Mouse (Mus musculus) neural tube, embryonic 13.5 days (tissue): ENCODE results near the gene Hfe2. TPM values are rescaled to one million over a fixed set of nuclear protein-coding genes. Genes with fewer than 3 reads are reported as not detected.
A peak's percentile ranks its signal among the peaks of the same experiment; 100 is the strongest.
"Not testable (repeated sequence)": the region's sequence is repeated elsewhere in the genome, so short reads cannot be mapped to it uniquely, and the experiment has no call there.

Experiments used
- ATAC-seq: fragments of 200-750 bp; cut with Nextera tagmentation; 2 replicates; pipeline ENCODE4 v1.8.0; 2017; ENCODE audit warnings: low read depth, mild to moderate bottlenecking, moderate TSS enrichment, moderate library complexity
- H3K27ac ChIP-seq: fragments of 300-500 bp; sonication (generic); replicated peaks from 2 replicates; pipeline ENCODE4 v1.5.1; 2015; ENCODE audit warnings: moderate library complexity, mild to moderate bottlenecking, inconsistent platforms
- H3K27me3 ChIP-seq: fragments of 300-500 bp; sonication (generic); 2 replicates; pipeline ENCODE4 v1.6.1; 2015; ENCODE audit warnings: mild to moderate bottlenecking, inconsistent platforms
- H3K36me3 ChIP-seq: fragments of 300-500 bp; sonication (generic); 2 replicates; pipeline ENCODE4 v1.6.1; 2015; ENCODE audit warnings: mild to moderate bottlenecking, inconsistent platforms
- H3K4me1 ChIP-seq: fragments of 300-500 bp; sonication (generic); replicated peaks from 2 replicates; pipeline ENCODE4 v1.6.1; 2015; ENCODE audit warnings: inconsistent platforms
- H3K4me2 ChIP-seq: fragments of 300-500 bp; sonication (generic); 2 replicates; pipeline ENCODE4 v1.6.1; 2015; ENCODE audit warnings: inconsistent platforms, mild to moderate bottlenecking, moderate library complexity
- H3K4me3 ChIP-seq: fragments of 300-500 bp; sonication (generic); 2 replicates; pipeline ENCODE4 v1.5.1; 2015; ENCODE audit warnings: mild to moderate bottlenecking, inconsistent platforms
- H3K9ac ChIP-seq: fragments of 300-500 bp; sonication (generic); 2 replicates; pipeline ENCODE4 v1.6.1; 2015; ENCODE audit warnings: moderate library complexity, mild to moderate bottlenecking, inconsistent platforms
- H3K9me3 ChIP-seq: fragments of 300-500 bp; sonication (generic); 2 replicates; pipeline ENCODE4 v1.6.1; 2016; ENCODE audit warnings: inconsistent platforms
- WGBS: fragments of 180-500 bp; shearing (Covaris S2); methylation state at CpG from one replicate; pipeline ENCODE4 v1.1.7; 2015; 5-methylcytosine and 5-hydroxymethylcytosine counted together
- polyA plus RNA-seq: library from polyadenylated mRNA; unstranded; fragments of >200 nt; fragmentation: Nextera tagmentation; extraction: Ambion mirVana; gene quantifications from 2 replicates; pipeline ENCODE4 v1.2.1, GENCODE M21; 2015

The Hfe2 gene
- polyA plus RNA-seq, 1 experiment from 2014 or later, result 1.0 TPM

- ATAC-seq, result peak; percentile 79
- not testable (repeated sequence) for H3K36me3 ChIP-seq, H3K9me3 ChIP-seq, H3K4me1 ChIP-seq
- H3K9ac ChIP-seq, result peak overlapping the region; percentile 52; the same call in 1 of the 2 replicates
- H3K4me2 ChIP-seq, result peak overlapping the region; percentile 56
- H3K27ac ChIP-seq, result peak overlapping the region; percentile 91
- H3K27me3 ChIP-seq, result peaks cover 20% of the 10 kb centered on the region
- H3K4me3 ChIP-seq, result peak overlapping the region; percentile 33
- 8% methylated on average over 8 of the region's 38 CpGs for WGBS
Measured at GRCm38 (mm10) chr3:96486828-96487559, 38.0 kb upstream of the Hfe2 start.

- peak overlapping the region; percentile 91 for H3K27ac ChIP-seq
- H3K9me3 ChIP-seq, result no peaks in the 10 kb centered on the region
- H3K36me3 ChIP-seq, result no peaks in the 10 kb centered on the region
- peak overlapping the region; percentile 63 for H3K9ac ChIP-seq
- peaks cover 10% of the 10 kb centered on the region; the same call in 1 of the 2 replicates for H3K4me1 ChIP-seq
- WGBS, result 4% methylated on average over 26 of the region's 26 CpGs
- peak overlapping the region; percentile 33 for H3K4me3 ChIP-seq
- H3K4me2 ChIP-seq, result peak overlapping the region; percentile 56
- no peak for ATAC-seq
- H3K27me3 ChIP-seq, result peaks cover 20% of the 10 kb centered on the region
Measured at GRCm38 (mm10) chr3:96487596-96488289, 37.2 kb upstream of the Hfe2 start.

- H3K27me3 ChIP-seq, result peaks cover 20% of the 10 kb centered on the region
- H3K4me3 ChIP-seq, result peak overlapping the region; percentile 33
- not testable (repeated sequence) for H3K36me3 ChIP-seq, H3K4me1 ChIP-seq, H3K9me3 ChIP-seq
- H3K9ac ChIP-seq, result peak overlapping the region; percentile 63
- H3K4me2 ChIP-seq, result peak overlapping the region; percentile 56
- ATAC-seq, result peak; percentile 87
- 0% methylated on average over 1 of the region's 55 CpGs for WGBS
- peak overlapping the region; percentile 91 for H3K27ac ChIP-seq
Measured at GRCm38 (mm10) chr3:96488290-96488906, 36.6 kb upstream of the Hfe2 start.

- H3K9me3 ChIP-seq, H3K36me3 ChIP-seq, H3K4me1 ChIP-seq, H3K4me2 ChIP-seq: not testable (repeated sequence)
- H3K27ac ChIP-seq, result peak overlapping the region; percentile 88
- peak overlapping the region; percentile 63 for H3K9ac ChIP-seq
- peaks cover 13% of the 10 kb centered on the region for H3K27me3 ChIP-seq
- peak; percentile 75 for ATAC-seq
- H3K4me3 ChIP-seq, result peak overlapping the region; percentile 28
- 0% methylated on average over 9 of the region's 31 CpGs for WGBS
Measured at GRCm38 (mm10) chr3:96488907-96489629, 35.9 kb upstream of the Hfe2 start.

GRCm38 (mm10) chr3:96489636-96490035, 35.3 kb upstream of the Hfe2 start:
- Histone ChIP-seq H3K27ac (peak overlapping the region; percentile 88), H3K4me2 (peak overlapping the region; percentile 30; the same call in 1 of the 2 replicates)
- H3K4me3 ChIP-seq, ATAC-seq, H3K4me1 ChIP-seq, H3K27me3 ChIP-seq, H3K9ac ChIP-seq, H3K36me3 ChIP-seq, H3K9me3 ChIP-seq: not testable (repeated sequence)
- 35% methylated on average over 5 of the region's 8 CpGs for WGBS

- H3K9me3 ChIP-seq, H3K27me3 ChIP-seq, H3K9ac ChIP-seq, ATAC-seq, H3K27ac ChIP-seq, H3K4me1 ChIP-seq, H3K4me2 ChIP-seq, H3K4me3 ChIP-seq, H3K36me3 ChIP-seq: not testable (repeated sequence)
- 96% methylated on average over 6 of the region's 11 CpGs for WGBS
Measured at GRCm38 (mm10) chr3:96494456-96494855, 30.5 kb upstream of the Hfe2 start.

- Histone ChIP-seq H3K27ac (no peak overlapping the region), H3K36me3 (no peaks in the 10 kb centered on the region), H3K9me3 (no peaks in the 10 kb centered on the region), H3K4me1 (peaks cover 4% of the 10 kb centered on the region), H3K27me3 (no peaks in the 10 kb centered on the region), H3K9ac (no peak overlapping the region), H3K4me3 (no peak overlapping the region), H3K4me2 (no peak overlapping the region)
- ATAC-seq, result no peak
- WGBS, result 94% methylated on average over 3 of the region's 3 CpGs
Measured at GRCm38 (mm10) chr3:96494912-96495311, 30.1 kb upstream of the Hfe2 start.

GRCm38 (mm10) chr3:96495490-96496210, 29.3 kb upstream of the Hfe2 start:
- Histone ChIP-seq H3K4me1 (peaks cover 4% of the 10 kb centered on the region), H3K27me3 (no peaks in the 10 kb centered on the region), H3K4me3 (no peak overlapping the region), H3K4me2 (no peak overlapping the region), H3K27ac (no peak overlapping the region), H3K9me3 (no peaks in the 10 kb centered on the region), H3K36me3 (no peaks in the 10 kb centered on the region), H3K9ac (no peak overlapping the region)
- 94% methylated on average over 1 of the region's 1 CpGs for WGBS
- no peak for ATAC-seq

- Histone ChIP-seq H3K9ac (no peak overlapping the region), H3K4me1 (peaks cover 4% of the 10 kb centered on the region), H3K4me2 (0 out of 2 replicates have a peak overlapping the region, but pooled peaks have one; percentile 82), H3K4me3 (no peak overlapping the region), H3K36me3 (no peaks in the 10 kb centered on the region), H3K27me3 (no peaks in the 10 kb centered on the region), H3K9me3 (no peaks in the 10 kb centered on the region), H3K27ac (no peak overlapping the region)
- WGBS, result 47% methylated on average over 7 of the region's 7 CpGs
- no peak for ATAC-seq
Measured at GRCm38 (mm10) chr3:96496216-96496615, 28.8 kb upstream of the Hfe2 start.

GRCm38 (mm10) chr3:96496620-96497275, 28.2 kb upstream of the Hfe2 start:
- ATAC-seq, H3K27ac ChIP-seq, H3K27me3 ChIP-seq, H3K4me1 ChIP-seq, H3K9me3 ChIP-seq, H3K36me3 ChIP-seq: not testable (repeated sequence)
- Histone ChIP-seq H3K4me2 (peak overlapping the region; percentile 82), H3K9ac (peak overlapping the region; percentile 64; the same call in 1 of the 2 replicates), H3K4me3 (peak overlapping the region; percentile 48)
- WGBS, result 13% methylated on average over 14 of the region's 14 CpGs

- WGBS, result under 1% methylated on average over 19 of the region's 19 CpGs
- no peaks in the 10 kb centered on the region for H3K9me3 ChIP-seq
- H3K27ac ChIP-seq, result no peak overlapping the region
- no peaks in the 10 kb centered on the region for H3K36me3 ChIP-seq
- no peaks in the 10 kb centered on the region for H3K27me3 ChIP-seq
- H3K4me2 ChIP-seq, result peak overlapping the region; percentile 82
- H3K4me3 ChIP-seq, result peak overlapping the region; percentile 48
- H3K9ac ChIP-seq, result peak overlapping the region; percentile 64
- peaks cover 10% of the 10 kb centered on the region for H3K4me1 ChIP-seq
- no peak for ATAC-seq
Measured at GRCm38 (mm10) chr3:96497451-96498028, 27.4 kb upstream of the Hfe2 start.
